Mouse (Mus musculus): ENCODE data around the gene Plpp2.
A peak's percentile ranks its signal among the peaks of the same experiment; 100 is the strongest.

Plpp2 gene

GRCm38 (mm10) chr10:79530241-79530640 is 3.4 kb downstream of the Plpp2 start:
- no peak for DNase-seq (ENCODE audit: low read depth, low spot score)

- DNase-seq (ENCODE audit: low read depth, low spot score) = no peak
Measured at GRCm38 (mm10) chr10:79528081-79528480, 5.5 kb downstream of the Plpp2 start.

- no peak for DNase-seq (ENCODE audit: low read depth, low spot score)
Measured at GRCm38 (mm10) chr10:79527453-79527845, 6.1 kb downstream of the Plpp2 start.

- DNase-seq (ENCODE audit: low read depth, low spot score) = no peak
Measured at GRCm38 (mm10) chr10:79526661-79527452, 6.7 kb downstream of the Plpp2 start.

- no peak for DNase-seq (ENCODE audit: low read depth, low spot score)
Measured at GRCm38 (mm10) chr10:79525456-79526325, 7.9 kb downstream of the Plpp2 start.

- no peak for DNase-seq (ENCODE audit: low read depth, low spot score)
Measured at GRCm38 (mm10) chr10:79524433-79524832, 9.2 kb downstream of the Plpp2 start.

GRCm38 (mm10) chr10:79506709-79507108 is 26.9 kb downstream of the Plpp2 start:
- no peak for DNase-seq (ENCODE audit: low read depth, low spot score)

GRCm38 (mm10) chr10:79502830-79503644 is 30.6 kb downstream of the Plpp2 start:
- peak; percentile 1 for DNase-seq (ENCODE audit: low read depth, low spot score)

- DNase-seq (ENCODE audit: low read depth, low spot score) = no peak
Measured at GRCm38 (mm10) chr10:79496701-79497288, 36.8 kb downstream of the Plpp2 start.

GRCm38 (mm10) chr10:79495886-79496285 is 37.7 kb downstream of the Plpp2 start:
- no peak for DNase-seq (ENCODE audit: low read depth, low spot score)

All from embryo, embryonic 11.5 days (tissue).